Comparison of ENCODE assay signal across 9 mouse cellular contexts in genomic region chr6:85391803-85392202, GRCm38 (mm10). TPM values are rescaled to one million over a fixed set of nuclear protein-coding genes. Genes with fewer than 3 reads are reported as not detected.
DNase-seq lines count a peak whose midpoint lies in the region; ATAC-seq and TF ChIP-seq lines count a peak whose summit lies in the region.
"Had no signal": no experiment of that assay in that cellular context is flagged by ENCODE, and none has a peak within 500 bp of the region (broad histone marks: within the 10 kb centered on the region; RNA-seq: fewer than 3 reads in every experiment).

No protein-coding gene starts in this region.

- no peaks in the 10 kb centered on the region for H3K36me3 ChIP-seq in kidney, embryonic 14.5 days (ENCODE audit: control insufficient read depth, insufficient read depth, low read length)
- no peaks in the 10 kb centered on the region for H3K36me3 ChIP-seq in G1E (replicated peaks)

- 27% methylated on average over 5 of the region's 7 CpGs for WGBS in kidney, embryonic 14.5 days
- 16% methylated on average over 6 of the region's 7 CpGs for WGBS in cerebellum, adult 2 months

- ATAC-seq in kidney, embryonic 14.5 days (ENCODE audit: low FRiP score, low TSS enrichment), result no peak
- no peak for ATAC-seq in G1E (ENCODE audit: extremely low read depth, insufficient number of reproducible peaks, low FRiP score, poor library complexity, severe bottlenecking)

- no peak overlapping the region for H3K4me3 ChIP-seq in kidney, embryonic 14.5 days (ENCODE audit: low read length)
- no peak overlapping the region for H3K4me3 ChIP-seq in G1E (ENCODE audit: low read depth, low read length)
- no peak overlapping the region for H3K4me3 ChIP-seq in cerebellum, adult 2 months (replicated peaks; ENCODE audit: insufficient read depth, low read depth, low read length)
- no peak overlapping the region for H3K4me3 ChIP-seq in left cerebral cortex, adult 2 months

- TF ChIP-seq POLR2A in cerebellum, adult 2 months (IDR thresholded peaks at IDR 0.05; ENCODE audit: borderline replicate concordance, insufficient read depth, low read length), result no peak

- H3K9ac ChIP-seq in kidney, embryonic 14.5 days (ENCODE audit: low read depth, low read length), result no peak overlapping the region

- intact Hi-C loops in left cerebral cortex, adult 2 months (cut with DNase I), result loop anchor here (2.0 to 5.0 kb wide), 2 partner anchors 45 to 155 kb away; no protein-coding TSS in a partner anchor

- no peaks in the 10 kb centered on the region for H3K4me1 ChIP-seq in kidney, embryonic 14.5 days (ENCODE audit: control insufficient read depth, insufficient read depth, low read length)
- no peaks in the 10 kb centered on the region for H3K4me1 ChIP-seq in G1E (ENCODE audit: insufficient read depth, low read depth, low read length)
- H3K4me1 ChIP-seq in cerebellum, adult 2 months (ENCODE audit: control insufficient read depth, insufficient read depth, low read length), result no peaks in the 10 kb centered on the region

- H3K27ac ChIP-seq in kidney, embryonic 14.5 days (ENCODE audit: low read depth, low read length), result no peak overlapping the region
- H3K27ac ChIP-seq in cerebellum, adult 2 months (ENCODE audit: insufficient read depth, low read length), result no peak overlapping the region
- H3K27ac ChIP-seq in left cerebral cortex, adult 2 months, result no peak overlapping the region

- no peak overlapping the region for H3K4me2 ChIP-seq in kidney, embryonic 14.5 days (replicated peaks; ENCODE audit: low read depth, low read length)

- no peaks in the 10 kb centered on the region for H3K27me3 ChIP-seq in kidney, embryonic 14.5 days (ENCODE audit: control insufficient read depth, insufficient read depth, low read length)
- peaks cover 13% of the 10 kb centered on the region for H3K27me3 ChIP-seq in G1E (ENCODE audit: insufficient read depth, low read length)
- H3K27me3 ChIP-seq in cerebellum, adult 2 months (ENCODE audit: control insufficient read depth, insufficient read depth, low read length), result no peaks in the 10 kb centered on the region

- no peaks in the 10 kb centered on the region for H3K9me3 ChIP-seq in kidney, embryonic 14.5 days (ENCODE audit: control insufficient read depth, low read length)
- H3K9me3 ChIP-seq in G1E (replicated peaks), result peaks cover 2% of the 10 kb centered on the region; the same call in 1 of the 2 replicates

- DNase-seq in kidney, adult 18-20 months, result peak; percentile 79
- DNase-seq in G1E (ENCODE audit: low spot score), result peak; percentile 20
- peak; percentile 62 to 70 for DNase-seq in cerebellum, adult 2 months
- peak; percentile 28 for DNase-seq in gastrocnemius, postnatal 25 days
- DNase-seq in left cerebral cortex, adult 2 months (ENCODE audit: extremely low spot score in 1 of 2, low spot score in 2 of 2), result peak; percentile 57 to 75
- peak; percentile 77 for DNase-seq in retina, embryonic 14.5 days (ENCODE audit: low spot score)
- peak; percentile 60 to 74 for DNase-seq in urinary bladder, postnatal 36 days (ENCODE audit: low spot score in 2 of 2)

- TF ChIP-seq CTCF in G1E (IDR thresholded peaks at IDR 0.05; ENCODE audit: low read depth, low read length), result 0 out of 2 replicates have a peak, but pooled peaks have one; percentile 12
- peak; percentile 85 for TF ChIP-seq CTCF in cerebellum, adult 2 months (IDR thresholded peaks at IDR 0.05; ENCODE audit: borderline replicate concordance, insufficient read depth, low read depth, low read length)
- TF ChIP-seq CTCF in left cerebral cortex, adult 2 months (IDR thresholded peaks at IDR 0.05), result peak; percentile 80

RNA-seq across cellular contexts. Expression of gene Rab11fip5, which starts 17.4 kb away (rescaled TPM):
- polyA plus RNA-seq in kidney, embryonic 14.5 days (2014; fragmentation: Nextera tagmentation; extraction: Ambion mirVana), result 7.7 and 9.0 TPM in 2 replicates
- total RNA-seq in G1E (2014; fragmentation: Nextera tagmentation) (not detected in 2 replicates), G1E (2017) (0.27 TPM in 1 of 2 replicates, not detected in the other)
- not detected in 2 replicates for polyA plus RNA-seq in G1E (2012)
- polyA plus RNA-seq in cerebellum, adult 2 months (2012; rRNA removed), result 70.7 and 75.2 TPM in 2 replicates
- 10 to 100 TPM; 22.7 to 26.5 TPM for total RNA-seq in gastrocnemius, postnatal 25 days (2021)
- 10 to 100 TPM; 74.5 to 78.6 TPM for total RNA-seq in left cerebral cortex, adult 2 months (2021)

RNA-seq across cellular contexts. Expression of gene Noto, which starts 31.9 kb away (rescaled TPM):
- polyA plus RNA-seq in kidney, embryonic 14.5 days (2014; fragmentation: Nextera tagmentation; extraction: Ambion mirVana), result not detected in 2 replicates
- total RNA-seq in G1E (2014; fragmentation: Nextera tagmentation) (not detected in 2 replicates), G1E (2017) (0.11 TPM in 1 of 2 replicates, not detected in the other)
- not detected in 2 replicates for polyA plus RNA-seq in G1E (2012)
- polyA plus RNA-seq in cerebellum, adult 2 months (2012; rRNA removed), result not detected in 2 replicates
- not detected for total RNA-seq in gastrocnemius, postnatal 25 days (2021)
- not detected for total RNA-seq in left cerebral cortex, adult 2 months (2021)
- polyA plus RNA-seq: frontal cortex, adult 2 months had no signal

RNA-seq across cellular contexts. Expression of gene Smyd5, which starts 40.0 kb away (rescaled TPM):
- polyA plus RNA-seq in kidney, embryonic 14.5 days (2014; fragmentation: Nextera tagmentation; extraction: Ambion mirVana), result 54.8 and 68.4 TPM in 2 replicates
- total RNA-seq in G1E (2014; fragmentation: Nextera tagmentation) (33.1 and 38.3 TPM in 2 replicates), G1E (2017) (35.9 and 40.0 TPM in 2 replicates)
- polyA plus RNA-seq in G1E (2012), result 10.6 and 36.7 TPM in 2 replicates
- polyA plus RNA-seq in cerebellum, adult 2 months (2012; rRNA removed), result 35.3 and 38.8 TPM in 2 replicates
- 1 to 10 TPM; 5.8 to 6.1 TPM for total RNA-seq in gastrocnemius, postnatal 25 days (2021)
- 10 to 100 TPM; 48.8 to 52.7 TPM for total RNA-seq in left cerebral cortex, adult 2 months (2021)

RNA-seq across cellular contexts. Expression of gene Sfxn5, which starts 58.6 kb away (rescaled TPM):
- polyA plus RNA-seq in kidney, embryonic 14.5 days (2014; fragmentation: Nextera tagmentation; extraction: Ambion mirVana), result 9.3 and 11.9 TPM in 2 replicates
- not detected in 2 replicates for total RNA-seq in G1E (2014; fragmentation: Nextera tagmentation)
- total RNA-seq in G1E (2017), result 0.12 and 0.38 TPM in 2 replicates
- 0.04 TPM in 1 of 2 replicates, not detected in the other for polyA plus RNA-seq in G1E (2012)
- polyA plus RNA-seq in cerebellum, adult 2 months (2012; rRNA removed), result 169 and 172 TPM in 2 replicates
- 1 to 10 TPM; 5.0 to 7.3 TPM for total RNA-seq in gastrocnemius, postnatal 25 days (2021)
- total RNA-seq in left cerebral cortex, adult 2 months (2021), result 100 to 1,000 TPM; 161 to 173 TPM

RNA-seq across cellular contexts. Expression of gene Cct7, which starts 59.5 kb away (rescaled TPM):
- polyA plus RNA-seq in kidney, embryonic 14.5 days (2014; fragmentation: Nextera tagmentation; extraction: Ambion mirVana), result 545 and 576 TPM in 2 replicates
- total RNA-seq in G1E (2014; fragmentation: Nextera tagmentation) (221 and 228 TPM in 2 replicates), G1E (2017) (281 and 287 TPM in 2 replicates)
- polyA plus RNA-seq in G1E (2012), result 56.6 and 84.3 TPM in 2 replicates
- 207 TPM in 2 replicates for polyA plus RNA-seq in cerebellum, adult 2 months (2012; rRNA removed)
- 100 to 1,000 TPM; 108 to 109 TPM for total RNA-seq in gastrocnemius, postnatal 25 days (2021)
- 100 to 1,000 TPM; 200 to 226 TPM for total RNA-seq in left cerebral cortex, adult 2 months (2021)

Comparison
In these comparisons a context has a peak if more than half of its experiments do, and no peak if none do; other contexts are left out.
1. DNase-seq: peak in every context shown above with its lines; median percentile 79 in kidney, adult 18-20 months; 77 in retina, embryonic 14.5 days; 67 in urinary bladder, postnatal 36 days; 66 in cerebellum, adult 2 months; 66 in left cerebral cortex, adult 2 months; 28 in gastrocnemius, postnatal 25 days; 20 in G1E.
2. CTCF ChIP-seq: peak in every context shown above with its lines; median percentile 85 in cerebellum, adult 2 months; 80 in left cerebral cortex, adult 2 months; 12 in G1E.
3. RNA of gene Rab11fip5, which starts 17.4 kb away (total RNA-seq): 74.5 to 78.6 TPM in left cerebral cortex, adult 2 months and 22.7 to 26.5 TPM in gastrocnemius, postnatal 25 days; 0.27 TPM in G1E; every median in the first group is over 10 times any median in the second.
4. RNA of gene Smyd5, which starts 40.0 kb away (total RNA-seq): 48.8 to 52.7 TPM in left cerebral cortex, adult 2 months and 33.1 to 40.0 TPM in G1E; 5.8 to 6.1 TPM in gastrocnemius, postnatal 25 days; every median in the first group is over 4 times any median in the second.